ENCODE assay signal across 27 mouse cellular contexts in the genomic region with DNA sequence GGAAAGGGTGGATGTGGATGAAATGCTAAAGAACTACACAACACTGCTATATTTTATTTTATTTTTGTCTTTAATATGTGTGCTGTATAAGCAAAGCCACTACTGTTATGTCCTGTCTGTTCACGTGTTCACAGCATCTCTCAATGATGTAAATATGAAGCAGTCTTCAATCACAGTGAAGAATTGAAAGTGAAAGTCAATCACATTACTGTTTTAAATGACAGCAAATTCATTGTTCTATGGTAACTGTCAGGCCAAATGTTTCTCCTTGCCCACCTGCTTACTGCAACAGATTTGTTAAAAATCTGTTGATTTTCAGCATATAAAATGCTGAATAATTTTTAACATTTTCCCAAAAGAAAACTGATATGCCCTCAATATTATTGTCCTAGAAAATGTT.
DNase-seq lines count a peak whose midpoint lies in the region; ATAC-seq and TF ChIP-seq lines count a peak whose summit lies in the region.
"Had no signal": no experiment of that assay in that cellular context is flagged by ENCODE, and none has a peak within 500 bp of the region (broad histone marks: within the 10 kb centered on the region; RNA-seq: fewer than 3 reads in every experiment).

No protein-coding gene starts in this region.

- WGBS in liver, postnatal 0 days (ENCODE audit: insufficient replicate concordance), result 62% methylated on average over 1 of the region's 1 CpGs

- no peak for TF ChIP-seq EP300 in liver, postnatal 0 days (IDR thresholded peaks at IDR 0.05; ENCODE audit: low read depth)

- H3K4me1 ChIP-seq in liver, postnatal 0 days (ENCODE audit: insufficient read depth), result no peaks in the 10 kb centered on the region
- H3K4me1 ChIP-seq: embryonic facial prominence, embryonic 12.5 days; embryonic facial prominence, embryonic 15.5 days; heart, embryonic 12.5 days; heart, embryonic 15.5 days; hindbrain, embryonic 10.5 days; hindbrain, embryonic 13.5 days; intestine, embryonic 15.5 days had no signal

- H3K9me3 ChIP-seq in liver, postnatal 0 days (ENCODE audit: low read length), result no peaks in the 10 kb centered on the region
- H3K9me3 ChIP-seq: embryonic facial prominence, embryonic 12.5 days; embryonic facial prominence, embryonic 15.5 days; heart, embryonic 12.5 days; heart, embryonic 15.5 days; hindbrain, embryonic 10.5 days; hindbrain, embryonic 13.5 days; intestine, embryonic 15.5 days had no signal

- peak; percentile 24 for DNase-seq in A20 (ENCODE audit: low read depth, low spot score)
- no peak for DNase-seq in MN1 (ENCODE audit: low spot score)
- no peak for DNase-seq in liver, postnatal 0 days
- DNase-seq in kidney, postnatal 36 days, result no peak
- DNase-seq: adrenal gland, adult 2 months; adrenal gland, postnatal 14 days; B cell, adult 2 months; cerebellum, adult 11 months; cerebellum, adult 2 months; cerebellum, adult 9-11 months; cerebellum, postnatal 25 days; gastrocnemius, postnatal 25 days; heart, adult 18-20 months; heart, postnatal 10 days; heart, postnatal 36 days had no signal

- no peak overlapping the region for H3K4me2 ChIP-seq in liver, postnatal 0 days (ENCODE audit: low read depth, low read length)
- H3K4me2 ChIP-seq: embryonic facial prominence, embryonic 12.5 days; embryonic facial prominence, embryonic 15.5 days; heart, embryonic 12.5 days; heart, embryonic 15.5 days; hindbrain, embryonic 13.5 days; intestine, embryonic 15.5 days had no signal

- H3K9ac ChIP-seq in liver, postnatal 0 days (replicated peaks), result no peak overlapping the region
- H3K9ac ChIP-seq: embryonic facial prominence, embryonic 12.5 days; embryonic facial prominence, embryonic 15.5 days; heart, embryonic 12.5 days; heart, embryonic 15.5 days; hindbrain, embryonic 13.5 days; intestine, embryonic 15.5 days had no signal

- H3K27ac ChIP-seq in liver, postnatal 0 days (ENCODE audit: low read depth), result no peak overlapping the region
- H3K27ac ChIP-seq: embryonic facial prominence, embryonic 12.5 days; embryonic facial prominence, embryonic 15.5 days; heart, embryonic 15.5 days; hindbrain, embryonic 10.5 days; hindbrain, embryonic 13.5 days; intestine, embryonic 15.5 days had no signal

- TF ChIP-seq CTCF in liver, postnatal 0 days (IDR thresholded peaks at IDR 0.05; ENCODE audit: low read depth), result no peak

- ATAC-seq in CD4-positive, CD25-positive, alpha-beta regulatory T cell, adult 4 months, result peak; percentile 83
- peak; percentile 76 for ATAC-seq in inflammation-experienced regulatory T-cells, adult 6 months
- no peak for ATAC-seq in liver, postnatal 0 days
- ATAC-seq: forebrain, embryonic 14.5 days; hindbrain, embryonic 16.5 days; intestine, embryonic 15.5 days; Patski had no signal

- no peak overlapping the region for H3K4me3 ChIP-seq in liver, postnatal 0 days (ENCODE audit: low read depth, low read length)
- H3K4me3 ChIP-seq: embryonic facial prominence, embryonic 12.5 days; embryonic facial prominence, embryonic 15.5 days; heart, embryonic 12.5 days; heart, embryonic 15.5 days; hindbrain, embryonic 10.5 days; hindbrain, embryonic 13.5 days; intestine, embryonic 15.5 days had no signal

- no peaks in the 10 kb centered on the region for H3K36me3 ChIP-seq in liver, postnatal 0 days (replicated peaks; ENCODE audit: insufficient read depth, low read length)
- H3K36me3 ChIP-seq: embryonic facial prominence, embryonic 12.5 days; embryonic facial prominence, embryonic 15.5 days; heart, embryonic 12.5 days; heart, embryonic 15.5 days; hindbrain, embryonic 10.5 days; hindbrain, embryonic 13.5 days; intestine, embryonic 15.5 days had no signal

- no peaks in the 10 kb centered on the region for H3K27me3 ChIP-seq in liver, postnatal 0 days (ENCODE audit: insufficient read depth, low read length)
- H3K27me3 ChIP-seq: embryonic facial prominence, embryonic 12.5 days; embryonic facial prominence, embryonic 15.5 days; heart, embryonic 12.5 days; heart, embryonic 15.5 days; hindbrain, embryonic 13.5 days; intestine, embryonic 15.5 days; Patski had no signal
